Mouse (Mus musculus) urinary bladder, adult 18-20 months (tissue): ENCODE measurements around the gene Ing4.
"Not testable (repeated sequence)": the region's sequence is repeated elsewhere in the genome, so short reads cannot be mapped to it uniquely, and the experiment has no call there.

Source experiments
- DNase-seq, 2 experiments: peaks; one replicate each; pipeline ENCODE4 v3.0.0; 2022; ENCODE audit warnings: low spot score in 2 of 2, mixed read lengths in 2 of 2

Ing4 gene

DNA sequence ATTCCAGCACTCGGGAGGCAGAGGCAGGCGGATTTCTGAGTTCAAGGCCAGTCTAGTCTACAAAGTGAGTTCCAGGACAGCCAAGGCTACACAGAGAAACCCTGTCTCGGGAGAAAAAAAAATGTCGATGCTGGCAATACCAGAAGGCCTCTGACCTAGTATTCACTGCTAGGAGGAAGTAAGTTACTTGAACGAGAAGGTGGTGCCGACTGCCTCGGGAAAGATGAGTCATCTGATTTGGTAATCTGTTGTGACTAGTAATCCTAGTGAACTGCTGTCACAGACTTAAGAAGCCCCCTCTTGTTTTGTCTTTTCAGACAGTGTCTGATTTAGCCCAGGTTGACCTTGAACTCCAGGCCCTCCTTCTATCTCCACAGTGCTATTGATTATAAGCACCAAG lies 1.5 kb downstream of the Ing4 start:
- peak in 1 of 2 experiments; percentile 22 for DNase-seq

DNA sequence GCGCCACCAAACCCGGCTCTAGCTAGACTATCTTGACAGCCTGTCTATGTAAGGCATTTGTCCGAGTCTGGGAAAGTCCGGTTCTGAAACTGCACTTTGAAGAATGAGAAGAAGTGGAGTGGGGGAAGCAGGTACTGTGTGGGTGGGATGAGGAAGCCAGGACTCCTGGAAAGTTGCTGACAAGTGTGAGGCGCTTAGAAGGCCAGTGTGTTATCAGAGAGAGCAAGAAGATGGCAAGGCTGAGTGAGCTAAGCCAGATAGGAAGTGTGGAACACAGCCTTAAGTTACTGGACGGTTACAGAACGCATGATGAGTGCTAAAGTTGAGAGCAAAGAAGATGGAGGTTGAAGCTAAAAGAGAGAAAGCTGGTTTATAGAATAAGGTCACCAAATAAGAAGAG lies 2.5 kb downstream of the Ing4 start:
- no peak for DNase-seq

DNA sequence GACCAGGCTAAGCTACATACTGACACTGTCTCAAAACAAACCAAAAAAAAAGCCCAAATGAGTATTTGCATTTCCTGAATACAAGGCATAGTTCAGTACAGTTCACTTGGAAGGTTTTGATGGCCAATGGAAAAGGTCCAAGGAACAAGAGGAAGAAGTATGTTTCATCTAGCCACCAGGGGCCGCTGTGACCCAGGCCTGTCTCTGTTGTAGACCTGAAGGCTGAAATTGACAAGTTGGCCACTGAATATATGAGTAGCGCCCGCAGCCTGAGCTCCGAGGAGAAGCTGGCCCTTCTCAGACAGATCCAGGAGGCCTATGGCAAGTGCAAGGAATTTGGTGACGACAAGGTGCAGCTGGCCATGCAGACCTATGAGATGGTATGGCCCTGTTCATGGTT lies 7.1 kb downstream of the Ing4 start:
- DNase-seq, result peak in 1 of 2 experiments; percentile 59

DNA sequence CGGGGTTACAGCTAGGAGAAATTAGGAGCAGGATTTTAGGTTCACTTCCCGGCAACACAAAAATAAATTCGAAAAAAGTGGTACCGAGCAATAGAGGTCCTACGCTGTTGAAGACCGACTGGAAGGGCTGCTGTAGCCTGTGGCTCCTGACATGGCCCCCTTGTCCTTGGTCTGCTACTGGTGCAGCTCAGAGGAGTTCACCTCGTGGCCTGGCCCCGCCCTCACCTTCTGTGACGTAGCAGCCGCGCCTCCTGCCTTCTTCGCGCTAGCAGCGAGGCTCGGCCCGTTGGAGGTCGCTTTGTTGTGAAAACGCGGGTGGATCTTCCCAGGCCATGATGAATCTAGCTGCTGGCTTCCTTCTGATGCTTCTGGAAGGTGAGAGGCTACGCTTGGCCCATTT lies 10.1 kb downstream of the Ing4 start, which contains the start of gene Acrbp:
Acrbp (plus strand) TSS at position 12 of the 400 bp plus-strand sequence.
- DNase-seq, result no peak

DNA sequence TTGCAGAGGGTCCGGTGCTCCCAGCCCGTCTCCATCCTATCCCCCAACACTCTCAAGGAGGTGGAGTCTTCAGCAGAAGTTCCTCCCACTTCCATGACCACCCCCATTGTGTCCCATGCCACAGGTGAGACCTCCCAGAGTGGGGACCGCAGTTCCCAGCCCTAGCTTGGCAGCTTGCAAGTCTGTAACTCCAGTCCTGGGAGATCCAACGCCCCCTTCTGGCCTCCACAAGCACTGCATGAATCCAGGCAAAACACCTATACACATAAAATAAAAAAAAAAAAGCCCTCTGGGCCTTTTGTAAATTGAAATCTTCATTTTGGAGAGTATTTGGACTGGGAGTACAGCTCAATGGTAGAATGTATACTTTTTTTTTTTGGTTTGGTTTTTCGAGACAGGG lies 11.7 kb downstream of the Ing4 start:
- DNase-seq, result no peak

DNA sequence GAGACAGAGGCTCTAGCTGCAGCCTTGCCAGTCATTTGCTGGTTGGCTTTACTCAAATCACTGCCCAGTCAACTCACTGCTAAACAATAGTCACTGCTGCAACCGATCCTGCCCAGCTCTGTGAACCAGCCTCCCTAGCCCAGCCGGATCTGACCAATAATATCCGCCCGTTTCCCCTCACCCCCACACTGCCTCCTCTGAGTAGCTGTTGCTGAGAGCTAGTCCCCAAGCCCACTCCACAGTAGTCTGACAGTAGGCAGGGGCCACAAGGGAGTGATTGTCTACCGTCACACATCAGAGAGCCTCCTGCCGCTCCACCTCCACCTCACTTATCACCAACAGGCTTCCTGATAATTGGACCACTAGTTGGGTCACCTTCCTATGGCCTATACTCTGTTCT lies 21.9 kb downstream of the Ing4 start:
- DNase-seq, result no peak

DNA sequence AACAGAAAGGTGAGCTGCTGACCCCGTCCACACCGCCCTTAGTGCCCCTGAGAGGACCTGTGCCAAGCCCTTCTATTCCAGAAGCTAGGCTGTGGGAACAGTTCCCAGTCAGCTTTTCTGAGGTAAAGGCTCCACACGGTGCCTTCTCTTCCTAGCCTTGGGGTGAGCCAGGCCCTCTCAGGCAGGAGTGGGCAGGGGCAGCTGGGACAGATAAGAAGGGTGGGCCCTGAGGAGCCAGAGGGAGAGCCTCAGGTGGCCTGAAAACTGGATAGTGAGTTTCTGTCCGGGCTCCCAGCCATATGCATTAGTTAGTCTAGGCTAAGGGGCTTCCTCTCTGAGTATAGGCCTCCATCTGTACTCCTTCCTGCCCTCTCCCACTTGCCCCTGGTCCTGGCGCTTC lies 23.0 kb downstream of the Ing4 start:
- DNase-seq, result no peak

DNA sequence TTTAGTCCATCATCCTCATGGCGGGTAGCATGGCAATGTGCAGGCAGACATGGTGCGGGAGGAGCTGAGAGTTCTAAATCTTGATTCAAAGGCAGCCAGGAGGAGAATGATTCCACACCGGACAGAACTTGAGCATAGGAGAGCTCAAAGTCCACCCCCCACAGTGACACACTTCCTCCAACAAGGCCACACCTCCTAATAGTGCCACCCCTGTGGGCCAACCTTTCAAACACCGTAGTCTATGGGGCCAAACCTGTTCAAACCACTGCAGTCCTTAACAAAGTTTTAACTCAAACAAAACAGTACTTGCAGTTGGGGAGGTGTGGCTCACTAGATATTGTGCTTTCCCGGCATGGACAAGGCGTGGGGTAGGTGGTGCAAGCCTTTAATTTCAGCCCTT lies 24.3 kb downstream of the Ing4 start:
- DNase-seq, result no peak

DNA sequence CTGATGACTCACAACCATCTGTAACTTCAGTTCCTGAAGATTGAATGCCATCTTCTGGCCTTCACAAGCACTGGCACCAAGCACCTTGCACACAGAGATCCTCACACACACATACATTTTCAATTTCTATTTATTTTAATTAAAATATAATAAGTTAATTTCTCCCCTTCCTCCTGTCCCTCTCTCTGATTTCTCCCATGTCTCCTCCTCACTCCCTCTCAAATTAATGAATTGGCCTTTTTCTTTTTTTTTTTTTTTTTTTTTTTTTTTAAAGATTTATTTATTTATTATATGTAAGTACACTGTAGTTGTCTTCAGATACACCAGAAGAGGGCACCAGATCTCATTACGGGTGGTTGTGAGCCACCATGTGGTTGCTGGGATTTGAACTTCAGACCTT lies 25.7 kb downstream of the Ing4 start:
- DNase-seq, result not testable (repeated sequence)

DNA sequence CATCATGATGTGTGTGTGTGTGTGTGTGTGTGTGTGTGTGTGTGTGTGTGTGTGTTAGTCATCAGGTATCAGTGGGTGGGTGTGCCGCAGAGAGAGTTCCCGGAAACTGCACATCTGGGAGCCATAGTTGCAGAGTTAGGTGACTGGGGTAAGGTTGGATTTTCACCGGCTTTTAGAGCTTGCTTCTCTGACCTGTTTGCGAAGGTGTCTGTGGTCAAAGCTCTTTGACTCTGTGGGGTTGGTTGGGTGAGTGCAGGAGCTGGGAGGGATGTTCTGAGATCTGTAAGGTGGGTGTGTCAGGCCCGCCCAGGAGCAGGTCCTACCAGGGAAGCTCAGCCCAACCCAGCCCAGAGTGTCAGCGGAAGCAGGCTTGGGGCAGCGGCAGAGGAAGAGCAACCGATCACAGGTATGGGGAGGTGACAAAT lies 28.0 kb downstream of the Ing4 start, which contains the start of gene Lpar5:
Lpar5 (plus strand) TSS at position 350 of the 425 bp plus-strand sequence.
- no peak for DNase-seq

DNA sequence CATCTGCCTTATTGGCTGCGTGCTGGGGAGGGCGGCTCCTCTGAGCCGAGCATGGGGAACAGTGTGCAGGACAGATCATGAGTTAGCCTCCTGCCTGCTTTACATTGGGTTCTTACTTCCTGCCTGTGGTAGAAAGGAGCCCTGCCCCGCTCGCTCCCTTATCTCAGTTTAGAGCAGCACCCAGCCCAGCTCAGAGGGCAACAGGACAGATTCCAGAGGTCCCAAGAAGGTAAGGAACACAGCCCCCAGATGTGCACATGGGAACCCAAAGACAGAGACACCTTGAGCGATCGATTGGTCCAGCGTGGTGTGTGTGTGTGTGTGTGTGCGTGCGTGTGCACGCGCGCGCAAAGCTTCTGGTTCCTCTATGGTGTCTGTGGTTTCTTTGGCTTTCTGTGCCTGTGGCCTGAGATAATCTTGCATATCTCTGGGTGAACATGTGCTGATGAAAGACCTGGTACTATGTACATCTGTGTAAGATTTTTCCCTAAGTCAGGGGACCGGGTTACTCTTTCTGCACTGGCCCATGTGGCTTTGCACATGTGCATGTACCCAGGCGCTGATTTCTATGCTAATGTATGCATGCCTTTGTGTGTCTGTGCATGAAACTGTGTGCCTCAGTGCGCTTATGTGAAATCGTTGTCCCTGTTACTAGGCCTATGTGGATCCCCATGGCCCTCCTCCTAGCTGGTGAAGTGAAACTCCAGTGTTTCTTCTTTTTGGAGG lies 31.8 kb downstream of the Ing4 start:
- DNase-seq, result no peak

DNA sequence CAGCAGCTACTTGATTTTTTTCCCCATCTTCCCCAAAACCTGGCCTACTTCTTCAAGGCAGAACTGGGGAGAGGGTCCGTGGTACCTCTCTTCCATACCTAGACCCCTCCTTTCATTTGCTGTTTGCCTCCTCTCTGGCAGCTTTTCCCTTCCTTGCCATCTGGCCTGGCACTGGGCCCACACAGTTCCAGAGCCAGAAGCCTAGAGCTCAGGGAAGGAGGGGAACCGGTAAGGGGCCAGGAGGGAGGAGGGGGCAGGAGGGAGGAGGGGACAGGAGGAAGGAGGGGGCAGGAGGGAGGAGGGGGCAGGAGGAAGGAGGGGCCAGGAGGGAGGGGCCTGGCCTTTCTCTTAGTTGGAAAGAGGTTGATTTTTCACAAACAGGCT lies 32.3 kb downstream of the Ing4 start:
- DNase-seq, result no peak

DNA sequence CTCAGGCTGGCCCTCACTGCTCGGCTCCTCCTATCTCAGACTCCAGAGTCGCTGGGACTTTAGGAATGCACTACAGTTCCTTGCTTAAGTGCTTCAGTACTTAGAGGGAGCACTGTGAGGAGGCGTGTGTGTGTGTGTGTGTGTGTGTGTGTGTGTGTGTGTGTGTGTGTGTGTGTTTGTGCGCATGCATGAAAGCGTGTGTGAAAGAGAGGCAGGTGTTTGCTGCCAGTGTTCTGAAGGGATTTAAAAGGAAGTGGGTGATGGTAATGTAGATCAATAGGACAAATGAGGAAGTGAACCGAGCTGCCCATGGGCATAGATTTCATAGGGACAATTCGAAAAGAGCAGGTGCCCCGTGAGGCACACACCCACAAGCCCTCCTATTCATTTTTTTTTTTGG lies 34.3 kb downstream of the Ing4 start:
- no peak for DNase-seq

DNA sequence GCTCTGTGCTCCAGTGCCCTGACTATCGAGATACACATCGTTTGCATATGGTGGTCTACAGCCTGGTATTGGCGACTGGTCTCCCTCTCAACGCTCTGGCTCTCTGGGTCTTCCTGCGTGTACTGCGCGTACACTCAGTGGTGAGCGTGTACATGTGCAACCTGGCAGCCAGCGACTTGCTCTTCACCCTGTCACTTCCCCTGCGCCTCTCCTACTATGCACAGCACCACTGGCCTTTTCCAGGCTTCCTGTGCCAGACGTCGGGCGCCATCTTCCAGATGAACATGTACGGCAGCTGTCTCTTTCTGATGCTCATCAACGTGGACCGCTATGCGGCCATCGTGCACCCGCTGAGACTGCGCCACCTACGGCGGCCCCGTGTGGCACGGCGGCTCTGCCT lies 41.8 kb downstream of the Ing4 start:
- no peak for DNase-seq

DNA sequence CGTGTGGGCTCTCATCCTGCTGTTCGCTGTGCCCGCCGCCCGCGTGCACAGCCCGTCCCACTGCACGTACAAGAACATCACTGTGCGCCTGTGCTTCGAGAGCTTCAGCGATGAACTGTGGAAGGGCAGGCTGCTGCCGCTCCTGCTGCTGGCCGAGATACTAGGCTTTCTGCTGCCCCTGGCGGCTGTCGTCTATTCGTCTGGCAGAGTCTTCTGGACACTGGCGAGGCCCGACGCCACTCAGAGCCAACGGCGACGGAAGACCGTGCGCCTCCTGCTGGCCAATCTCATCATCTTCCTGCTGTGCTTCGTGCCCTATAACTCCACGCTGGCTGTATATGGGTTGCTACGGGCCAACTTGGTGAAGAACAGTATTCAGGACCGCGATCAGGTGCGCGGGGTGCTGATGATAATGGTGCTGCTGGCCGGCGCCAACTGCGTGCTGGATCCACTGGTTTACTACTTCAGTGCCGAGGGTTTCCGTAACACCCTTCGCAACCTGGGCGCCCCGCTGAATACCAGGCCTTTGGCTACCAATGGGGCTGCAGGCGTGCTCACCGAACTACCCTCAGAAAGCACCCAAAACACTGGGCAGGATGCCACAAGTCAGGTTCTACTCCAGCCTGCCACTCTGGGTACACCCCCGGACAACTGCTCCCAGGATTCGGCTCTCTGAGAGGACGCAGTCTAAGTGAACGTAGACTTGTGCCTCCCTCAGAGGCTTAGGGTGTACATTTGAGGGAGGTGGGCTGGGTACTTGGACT lies 42.4 kb downstream of the Ing4 start:
- peak; percentile 72 to 81 for DNase-seq

DNA sequence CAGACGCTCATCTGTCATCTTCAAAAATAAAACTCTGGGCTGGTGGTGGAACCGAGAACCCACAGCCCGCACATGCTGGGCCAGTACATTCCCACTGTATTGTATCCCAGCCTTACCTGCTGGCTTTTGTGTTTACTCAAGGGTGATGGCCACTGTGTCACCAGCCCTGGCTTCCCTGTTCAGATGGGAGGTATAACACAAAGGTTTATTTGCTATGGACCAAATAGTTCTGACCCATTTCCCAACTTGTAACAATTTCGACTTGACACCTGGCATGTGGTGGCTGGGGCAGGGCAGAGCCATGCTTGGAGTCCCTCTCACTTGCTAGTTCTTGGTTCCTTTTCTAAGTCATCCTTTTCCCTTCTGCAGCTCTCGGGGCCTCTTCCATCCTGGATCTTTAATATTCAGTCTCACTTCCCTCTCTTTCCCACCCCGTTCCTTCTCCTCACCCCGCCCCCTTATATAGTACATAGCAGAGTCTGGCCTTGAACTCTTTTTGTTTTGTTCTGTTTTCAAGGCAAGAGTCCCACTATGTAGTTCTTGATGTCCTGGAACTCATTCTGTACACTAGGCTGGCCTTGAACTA lies 43.3 kb downstream of the Ing4 start:
- no peak for DNase-seq

DNA sequence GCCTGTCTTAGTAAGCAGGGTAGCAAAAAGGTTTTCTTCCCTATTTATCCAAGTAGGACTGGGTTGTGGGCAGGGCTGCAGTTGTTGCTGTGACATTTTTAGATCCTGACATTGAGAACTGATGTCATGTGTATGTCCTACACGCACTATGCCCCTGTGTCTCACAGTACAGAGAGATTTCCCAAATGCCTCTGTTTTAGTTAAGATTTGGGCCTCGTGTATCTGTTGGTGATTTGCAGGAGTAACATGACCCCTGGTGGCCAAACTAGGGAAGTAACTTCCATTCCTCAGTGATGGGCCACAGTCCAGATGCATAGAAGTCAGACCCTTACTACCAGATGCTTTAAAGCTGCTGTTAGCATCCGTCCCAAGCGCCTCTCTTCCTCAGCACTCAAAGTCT lies 44.9 kb downstream of the Ing4 start:
- no peak for DNase-seq

DNA sequence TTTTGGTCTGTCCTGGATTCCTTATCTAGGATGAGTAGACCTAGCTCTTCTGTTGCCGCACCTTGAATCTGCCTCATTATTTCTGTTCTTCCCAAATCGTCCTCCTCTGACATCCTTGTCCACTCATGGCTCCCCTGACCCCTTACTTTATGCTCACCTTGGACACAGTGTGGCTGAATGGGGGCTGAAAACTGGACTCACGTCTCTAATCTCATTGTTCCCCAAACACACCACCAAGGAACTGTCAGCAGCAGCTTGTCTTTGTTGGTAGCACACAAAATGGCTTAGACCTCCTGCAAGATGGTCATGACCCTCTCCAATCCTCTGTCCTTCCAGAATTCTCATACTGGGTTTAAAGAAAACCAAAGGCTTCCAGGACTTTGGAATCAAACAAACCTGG lies 48.4 kb downstream of the Ing4 start:
- DNase-seq, result no peak

DNA sequence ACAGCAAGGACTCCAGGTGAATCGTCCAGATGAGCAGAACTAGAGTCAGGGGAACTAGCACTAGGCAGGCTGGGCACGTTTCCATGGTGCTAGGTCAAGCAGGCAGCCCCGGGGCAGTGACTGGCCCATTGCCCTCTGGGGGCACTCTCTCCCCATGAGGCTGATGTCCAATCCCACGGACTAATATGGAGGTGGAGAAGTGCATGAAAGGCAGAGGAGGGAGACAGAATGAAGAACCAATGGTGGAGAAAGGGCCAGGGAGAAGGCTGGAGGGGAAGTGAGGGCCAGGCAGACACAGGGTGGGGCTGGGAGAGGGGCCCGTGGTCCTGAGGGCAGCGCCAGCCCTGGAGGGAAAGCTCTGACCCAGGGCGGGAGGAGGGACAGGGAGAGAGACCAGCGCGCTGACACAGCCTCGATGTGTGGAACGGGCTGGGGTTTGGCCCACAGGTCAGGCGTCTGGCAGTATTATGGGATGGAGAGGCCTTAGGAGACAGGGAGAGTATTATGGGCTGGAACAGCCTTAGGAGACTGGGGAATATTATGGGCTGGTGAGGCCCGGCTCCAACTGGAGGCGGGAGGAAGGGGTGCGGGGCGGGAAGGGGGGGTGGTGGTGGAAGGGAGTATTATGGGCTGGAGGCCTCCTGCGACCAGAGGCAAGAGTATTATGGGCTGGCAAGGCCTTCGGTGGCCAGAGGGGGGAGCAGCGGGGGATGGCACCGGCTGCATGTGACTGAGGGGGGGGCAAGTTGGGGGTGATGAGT lies 49.2 kb downstream of the Ing4 start:
- peak; percentile 50 to 65 for DNase-seq

DNA sequence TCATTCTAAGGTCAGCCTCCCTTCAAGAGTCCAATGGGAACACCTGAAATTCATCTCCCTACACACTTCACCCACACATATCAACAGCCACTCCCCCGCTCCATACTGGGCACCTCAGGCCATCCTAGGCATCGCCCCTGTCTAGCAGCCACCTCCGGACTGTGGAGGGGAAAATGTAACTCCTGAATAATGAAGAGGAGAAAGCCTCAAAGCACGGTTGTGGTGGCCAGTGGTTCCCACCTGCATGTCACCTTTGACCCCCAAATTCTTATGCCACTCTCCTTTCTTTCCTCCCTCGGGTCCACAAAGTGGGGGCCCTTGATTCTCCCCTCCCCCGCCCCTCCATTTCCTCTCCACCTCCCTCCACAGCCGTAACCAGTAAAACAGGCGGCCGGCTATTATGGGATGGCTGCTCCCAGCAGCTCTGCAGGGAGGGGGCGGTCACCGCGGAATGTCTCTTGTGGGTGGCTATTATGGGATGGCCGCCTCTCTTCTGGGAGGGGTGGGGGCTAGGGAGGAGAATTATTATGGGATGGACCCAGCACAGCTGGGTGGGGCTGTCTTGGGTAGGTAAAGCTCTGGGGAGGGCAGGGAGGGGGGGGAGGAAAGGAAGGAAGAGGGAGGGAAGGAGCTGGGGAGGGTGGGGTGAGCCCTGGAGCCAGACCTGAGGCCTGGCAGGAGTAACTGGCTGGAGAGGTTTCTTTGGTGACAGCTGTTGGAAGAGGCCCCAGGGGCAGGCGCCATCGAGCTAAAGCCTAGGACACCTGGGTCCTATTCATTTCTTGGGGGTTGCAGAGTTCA lies 50.2 kb downstream of the Ing4 start:
- peak; percentile 46 to 81 for DNase-seq
